Mouse (Mus musculus) heart, postnatal 0 days (tissue): Measurements from ENCODE around the gene Adck2. TPM values are rescaled to one million over a fixed set of nuclear protein-coding genes. Genes with fewer than 3 reads are reported as not detected.

Experiments used
- ATAC-seq: fragments of 200-750 bp; cut with Nextera tagmentation; 2 replicates; pipeline ENCODE4 v1.8.0; 2017; ENCODE audit warnings: low read depth, moderate number of reproducible peaks, moderate library complexity; ENCODE audit not compliant: insufficient read depth
- DNase-seq: peaks from one replicate; pipeline ENCODE4 v3.0.0-alpha.2; 2016; ENCODE audit warnings: low spot score
- H3K27ac ChIP-seq: fragments of 300-500 bp; sonication (generic); 2 replicates; pipeline ENCODE4 v1.5.1; 2014; ENCODE audit warnings: low read depth, mild to moderate bottlenecking
- H3K27me3 ChIP-seq: fragments of 300-500 bp; sonication (generic); 2 replicates; pipeline ENCODE4 v1.6.1; 2014; ENCODE audit warnings: low read length, mixed read lengths; ENCODE audit not compliant: control insufficient read depth, insufficient read depth
- H3K36me3 ChIP-seq: fragments of 300-500 bp; sonication (generic); replicated peaks from 2 replicates; pipeline ENCODE4 v1.6.1; 2014; ENCODE audit warnings: low read length, mixed read lengths; ENCODE audit not compliant: control insufficient read depth, insufficient read depth
- H3K4me1 ChIP-seq: fragments of 300-500 bp; sonication (generic); 2 replicates; pipeline ENCODE4 v1.6.1; 2014; ENCODE audit warnings: antibody characterized with exemption; ENCODE audit not compliant: control insufficient read depth, insufficient read depth
- H3K4me2 ChIP-seq: fragments of 300-500 bp; sonication (generic); 2 replicates; pipeline ENCODE4 v1.6.1; 2014; ENCODE audit warnings: low read depth, mild to moderate bottlenecking, low read length, moderate library complexity
- H3K4me3 ChIP-seq: fragments of 300-500 bp; sonication (generic); 2 replicates; pipeline ENCODE4 v1.5.1; 2014; ENCODE audit warnings: low read depth, low read length
- H3K9ac ChIP-seq: fragments of 300-500 bp; sonication (generic); replicated peaks from 2 replicates; pipeline ENCODE4 v1.6.1; 2014; ENCODE audit warnings: low read depth, low read length, mixed read lengths
- H3K9me3 ChIP-seq: fragments of 300-500 bp; sonication (generic); replicated peaks from 2 replicates; pipeline ENCODE4 v1.6.1; 2016; ENCODE audit warnings: low read length; ENCODE audit not compliant: control insufficient read depth
- CTCF ChIP-seq: IDR thresholded peaks from 2 replicates; pipeline ENCODE4 v1.5.1; 2016; ENCODE audit warnings: antibody characterized with exemption, control low read depth, low read depth
- EP300 ChIP-seq: IDR thresholded peaks from 2 replicates; pipeline ENCODE4 v1.6.1; 2016; ENCODE audit warnings: antibody characterized with exemption, low read depth
- WGBS: fragments of 180-500 bp; shearing (Covaris S2); extraction: QIAGEN DNeasy Blood & Tissue Kit; methylation state at CpG from one replicate; pipeline ENCODE4 v1.1.7; 2014; 5-methylcytosine and 5-hydroxymethylcytosine counted together
- polyA plus RNA-seq: library from polyadenylated mRNA; unstranded; fragments of >200 nt; fragmentation: Nextera tagmentation; extraction: Ambion mirVana; gene quantifications from 2 replicates; pipeline ENCODE4 v1.2.1, GENCODE M21; 2015
- total RNA-seq: library from RNA; depleted of rRNA; stranded (reverse); fragments of >200 nt; gene quantifications from 2 replicates; pipeline ENCODE4 v1.2.3, GENCODE M21; 2014; ENCODE audit warnings: low replicate concordance

Adck2 gene
- total and polyA plus RNA-seq, 2 experiments from 2014 or later: 22.4 to 24.4 TPM

- H3K9ac ChIP-seq: 0 out of 2 replicates have a peak overlapping the region, but pooled peaks have one; percentile 14
- H3K4me1 ChIP-seq: peaks cover 8% of the 10 kb centered on the region
These were observed 30.8 kb upstream of the Adck2 start for GRCm38 (mm10) chr6:39542631-39543597.

GRCm38 (mm10) chr6:39543769-39544420 is 29.8 kb upstream of the Adck2 start:
- H3K27ac ChIP-seq: peak overlapping the region; percentile 81
- H3K9me3 ChIP-seq: no peaks in the 10 kb centered on the region
- H3K36me3 ChIP-seq: no peaks in the 10 kb centered on the region
- ATAC-seq: no peak
- no peaks in the 10 kb centered on the region for H3K27me3 ChIP-seq
- no peak overlapping the region for H3K4me3 ChIP-seq
- H3K4me2 ChIP-seq: no peak overlapping the region
- no peak overlapping the region for H3K9ac ChIP-seq
- H3K4me1 ChIP-seq: peaks cover 8% of the 10 kb centered on the region
- WGBS: 67% methylated on average over 15 of the region's 15 CpGs
- TF ChIP-seq EP300 (no peak), CTCF (no peak)
- no peak for DNase-seq

More at GRCm38 (mm10) chr6:39542631-39543597, 30.8 kb upstream of the Adck2 start:
- no peak overlapping the region; the same call in 1 of the 2 replicates for H3K4me2 ChIP-seq
- no peaks in the 10 kb centered on the region for H3K36me3 ChIP-seq
- no peak overlapping the region for H3K4me3 ChIP-seq
- H3K27ac ChIP-seq: peak overlapping the region; percentile 81
- DNase-seq (peak; percentile 88), ATAC-seq (peak; percentile 84)
- no peaks in the 10 kb centered on the region for H3K9me3 ChIP-seq
- TF ChIP-seq EP300: no peak
- no peak for TF ChIP-seq CTCF
- 22% methylated on average over 14 of the region's 15 CpGs for WGBS
- no peaks in the 10 kb centered on the region for H3K27me3 ChIP-seq

GRCm38 (mm10) chr6:39545474-39545873 is 28.2 kb upstream of the Adck2 start:
- DNase-seq: no peak
- Histone ChIP-seq H3K9me3 (no peaks in the 10 kb centered on the region), H3K4me2 (no peak overlapping the region), H3K9ac (no peak overlapping the region), H3K36me3 (no peaks in the 10 kb centered on the region), H3K4me1 (peaks cover 8% of the 10 kb centered on the region), H3K27ac (no peak overlapping the region), H3K27me3 (no peaks in the 10 kb centered on the region), H3K4me3 (no peak overlapping the region)
- TF ChIP-seq EP300: no peak
- TF ChIP-seq CTCF: no peak
- WGBS: 80% methylated on average over 7 of the region's 7 CpGs
- ATAC-seq: no peak

- no peak for ATAC-seq
- no peak overlapping the region for H3K27ac ChIP-seq
- no peaks in the 10 kb centered on the region for H3K36me3 ChIP-seq
- H3K4me1 ChIP-seq: peaks cover under 1% of the 10 kb centered on the region
- WGBS: 69% methylated on average over 5 of the region's 5 CpGs
- H3K4me3 ChIP-seq: no peak overlapping the region
- H3K4me2 ChIP-seq: no peak overlapping the region
- no peaks in the 10 kb centered on the region for H3K27me3 ChIP-seq
- no peak for TF ChIP-seq CTCF
- no peak overlapping the region for H3K9ac ChIP-seq
- no peaks in the 10 kb centered on the region for H3K9me3 ChIP-seq
- DNase-seq: no peak
These were observed 25.6 kb upstream of the Adck2 start for GRCm38 (mm10) chr6:39548030-39548429.

- no peak for DNase-seq
- Histone ChIP-seq H3K27ac (no peak overlapping the region), H3K36me3 (no peaks in the 10 kb centered on the region), H3K27me3 (no peaks in the 10 kb centered on the region), H3K4me3 (no peak overlapping the region), H3K4me2 (no peak overlapping the region), H3K9me3 (no peaks in the 10 kb centered on the region), H3K9ac (no peak overlapping the region), H3K4me1 (no peaks in the 10 kb centered on the region)
- TF ChIP-seq CTCF (no peak), EP300 (no peak)
- WGBS: 55% methylated on average over 8 of the region's 8 CpGs
- no peak for ATAC-seq
These were observed 21.6 kb upstream of the Adck2 start for GRCm38 (mm10) chr6:39551981-39552636.
